Mouse (Mus musculus): ENCODE data around the gene Muc5b.
A peak's percentile ranks its signal among the peaks of the same experiment; 100 is the strongest.
"Not testable (repeated sequence)": the region's sequence is repeated elsewhere in the genome, so short reads cannot be mapped to it uniquely, and the experiment has no call there.

Gene Muc5b

DNA sequence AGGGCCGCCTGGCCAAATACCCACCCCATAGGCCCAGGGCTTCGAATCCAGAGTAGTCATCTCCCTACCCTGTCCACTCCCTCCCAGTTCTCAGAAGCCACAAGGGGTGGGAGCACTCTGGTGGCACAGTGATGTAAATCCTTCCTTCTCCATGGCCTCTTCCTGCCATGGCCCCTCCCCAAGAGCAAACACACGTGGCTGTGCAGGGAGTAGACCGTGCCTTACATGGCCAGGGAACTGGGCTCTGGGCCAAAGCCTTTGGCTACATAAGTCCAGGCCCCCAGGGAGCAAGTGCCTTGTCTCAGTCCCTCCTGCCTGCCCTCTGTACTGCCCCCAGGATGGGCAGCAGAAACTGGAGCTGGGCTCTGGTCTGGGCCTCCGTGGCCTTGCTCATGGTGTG, at the start of gene Muc5b:
Gene Muc5b (plus strand): TSS at position 292 of the 400 bp plus-strand sequence.
- DNase-seq (ENCODE audit: low read depth, low spot score) = no peak

DNA sequence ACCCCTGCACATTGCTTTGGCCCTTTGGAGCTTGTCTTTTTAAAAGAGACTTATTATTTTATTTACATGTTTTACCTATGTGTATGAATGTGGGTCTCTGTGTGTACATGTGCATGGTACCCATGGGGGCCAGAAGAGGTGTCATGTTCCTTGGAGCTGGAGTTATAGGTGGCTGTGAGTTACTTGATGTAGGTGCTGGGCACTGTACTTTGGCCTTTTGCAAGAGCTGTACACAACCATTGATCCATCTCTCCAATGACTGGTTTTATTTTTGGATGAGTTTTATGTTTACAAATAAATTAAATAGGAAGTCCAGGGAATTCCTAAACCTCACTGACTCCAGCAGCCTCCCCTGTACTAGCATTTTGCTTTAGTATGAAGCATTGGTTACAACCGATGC, 44.6 kb upstream of the Muc5b start:
- no peak for DNase-seq (ENCODE audit: low read depth, low spot score)

DNA sequence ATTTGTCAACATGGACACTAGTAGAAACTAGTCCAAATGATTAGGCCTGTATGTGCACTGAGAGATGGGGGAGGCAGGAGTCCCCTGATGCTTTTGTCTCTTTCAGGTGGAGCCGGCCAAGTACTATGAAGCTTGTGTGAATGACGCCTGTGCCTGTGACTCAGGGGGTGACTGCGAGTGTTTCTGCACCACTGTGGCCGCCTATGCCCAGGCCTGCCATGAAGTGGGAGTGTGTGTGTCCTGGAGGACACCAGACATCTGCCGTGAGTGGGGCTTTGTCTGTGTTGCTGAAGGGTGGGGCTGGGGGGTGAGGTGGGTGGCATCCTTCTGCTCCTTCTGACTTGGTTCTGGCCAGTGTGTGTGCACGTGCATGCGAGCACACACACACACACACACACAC, 35.7 kb upstream of the Muc5b start:
- no peak for DNase-seq (ENCODE audit: low read depth, low spot score)

DNA sequence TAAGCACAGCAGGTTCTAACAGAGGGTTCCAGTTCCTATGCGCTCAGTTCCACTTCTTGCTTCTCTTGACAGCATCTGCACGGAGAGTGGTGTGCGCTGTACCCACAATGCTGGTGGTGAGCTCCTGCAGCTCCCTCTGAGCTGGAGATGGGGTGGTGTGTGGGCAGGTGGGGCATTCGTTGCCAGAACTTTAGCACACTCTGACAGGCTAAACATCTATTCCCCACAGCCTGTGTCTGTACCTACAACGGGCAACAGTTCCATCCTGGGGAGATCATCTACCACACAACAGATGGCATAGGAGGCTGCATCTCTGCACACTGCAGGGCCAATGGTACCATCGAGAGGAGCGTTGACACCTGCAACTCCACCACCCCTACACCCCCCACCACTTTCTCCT, 33.5 kb upstream of the Muc5b start:
- no peak for DNase-seq (ENCODE audit: low read depth, low spot score)

DNA sequence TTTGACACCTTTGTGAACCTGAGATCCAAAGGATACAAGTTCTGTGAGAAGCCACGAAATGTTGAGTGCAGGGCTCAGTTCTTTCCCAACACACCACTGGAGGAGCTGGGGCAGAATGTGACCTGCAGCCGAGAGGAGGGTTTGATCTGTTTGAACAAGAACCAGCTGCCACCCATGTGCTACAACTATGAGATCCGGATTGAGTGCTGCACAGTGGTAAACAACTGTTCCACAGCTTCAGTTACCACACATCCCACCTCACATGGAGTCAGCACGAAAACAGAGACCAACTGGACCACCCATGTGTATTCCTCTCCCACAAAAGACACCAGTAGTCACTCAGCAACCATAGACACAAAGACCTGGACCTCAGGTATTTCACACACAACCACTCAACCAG, 31.0 kb upstream of the Muc5b start:
- not testable (repeated sequence) for DNase-seq (ENCODE audit: low read depth, low spot score)

DNA sequence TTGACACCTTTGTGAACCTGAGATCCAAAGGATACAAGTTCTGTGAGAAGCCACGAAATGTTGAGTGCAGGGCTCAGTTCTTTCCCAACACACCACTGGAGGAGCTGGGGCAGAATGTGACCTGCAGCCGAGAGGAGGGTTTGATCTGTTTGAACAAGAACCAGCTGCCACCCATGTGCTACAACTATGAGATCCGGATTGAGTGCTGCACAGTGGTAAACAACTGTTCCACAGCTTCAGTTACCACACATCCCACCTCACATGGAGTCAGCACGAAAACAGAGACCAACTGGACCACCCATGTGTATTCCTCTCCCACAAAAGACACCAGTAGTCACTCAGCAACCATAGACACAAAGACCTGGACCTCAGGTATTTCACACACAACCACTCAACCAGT, 28.9 kb upstream of the Muc5b start:
- DNase-seq (ENCODE audit: low read depth, low spot score) = not testable (repeated sequence)

DNA sequence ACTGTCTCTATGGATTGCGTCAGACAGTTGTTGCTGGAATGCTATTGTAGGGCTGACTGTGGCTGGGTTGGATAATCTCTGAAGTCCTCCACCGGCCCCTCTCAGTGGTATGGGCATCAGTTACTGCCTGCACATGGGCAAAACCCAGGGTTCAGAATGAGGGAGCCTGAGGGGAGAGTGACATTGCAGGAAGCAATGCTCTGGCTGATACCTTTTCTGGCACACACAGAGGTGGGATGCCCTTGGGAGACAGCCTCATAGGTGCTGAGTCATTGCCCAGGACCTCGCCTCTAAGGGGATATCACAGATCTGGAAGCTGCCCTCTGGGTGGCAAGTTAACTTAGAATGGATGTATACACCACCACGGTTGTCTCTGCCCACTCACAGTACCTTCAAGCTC, 25.5 kb upstream of the Muc5b start:
- DNase-seq (ENCODE audit: low read depth, low spot score) = no peak

DNA sequence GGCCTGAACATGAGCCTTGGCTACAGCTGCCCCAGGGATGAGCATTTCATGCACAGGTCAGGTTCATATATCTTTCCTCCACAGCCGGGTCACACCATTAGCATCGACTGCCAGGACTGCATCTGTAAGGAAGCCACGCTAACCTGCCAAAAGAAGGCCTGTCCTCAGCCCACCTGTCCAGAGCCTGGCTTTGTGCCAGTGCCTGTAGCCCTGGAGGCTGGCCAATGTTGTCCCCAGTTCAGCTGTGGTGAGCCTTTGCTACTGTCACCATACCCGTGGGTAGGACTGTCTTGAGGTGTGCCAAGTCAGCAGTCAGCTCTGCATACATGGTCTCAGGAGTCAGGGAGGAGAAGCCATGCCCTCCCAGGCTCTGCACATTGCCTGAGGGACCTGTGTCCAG, 23.5 kb upstream of the Muc5b start:
- DNase-seq (ENCODE audit: low read depth, low spot score) = no peak

DNA sequence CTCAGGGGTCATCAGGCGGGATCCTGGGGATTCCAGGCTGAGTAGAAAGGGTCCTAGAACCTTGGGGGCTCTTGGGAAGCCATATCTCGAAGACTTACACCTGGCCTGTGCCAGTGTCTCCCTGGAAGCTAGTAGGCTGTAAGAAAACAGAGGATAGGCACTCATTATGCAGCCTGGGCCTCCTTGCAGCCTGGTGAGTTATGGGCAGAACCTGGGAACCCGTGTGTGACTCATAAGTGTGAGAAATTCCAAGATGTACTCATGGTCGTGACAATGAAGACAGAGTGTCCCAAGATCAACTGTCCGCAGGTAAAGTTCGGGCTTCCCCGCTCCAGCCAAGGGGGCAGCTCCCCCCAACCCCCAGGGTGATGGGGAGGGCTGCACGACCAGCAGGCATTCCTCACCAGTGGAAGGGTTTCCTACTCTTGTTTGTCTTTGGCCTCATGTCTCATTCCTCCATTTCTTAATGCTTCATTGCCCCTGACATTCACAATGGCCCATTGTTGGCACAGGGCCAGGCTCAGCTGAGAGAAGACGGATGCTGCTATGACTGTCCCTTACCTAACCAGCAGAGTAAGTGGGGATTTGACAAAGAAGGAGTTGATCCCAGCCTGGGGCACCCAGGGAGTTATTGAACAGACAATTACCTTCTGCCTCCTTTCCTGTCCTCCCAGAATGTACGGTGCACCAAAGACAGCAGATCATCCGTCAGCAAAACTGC, 21.4 kb upstream of the Muc5b start:
- DNase-seq (ENCODE audit: low read depth, low spot score) = peak; percentile 34

DNA sequence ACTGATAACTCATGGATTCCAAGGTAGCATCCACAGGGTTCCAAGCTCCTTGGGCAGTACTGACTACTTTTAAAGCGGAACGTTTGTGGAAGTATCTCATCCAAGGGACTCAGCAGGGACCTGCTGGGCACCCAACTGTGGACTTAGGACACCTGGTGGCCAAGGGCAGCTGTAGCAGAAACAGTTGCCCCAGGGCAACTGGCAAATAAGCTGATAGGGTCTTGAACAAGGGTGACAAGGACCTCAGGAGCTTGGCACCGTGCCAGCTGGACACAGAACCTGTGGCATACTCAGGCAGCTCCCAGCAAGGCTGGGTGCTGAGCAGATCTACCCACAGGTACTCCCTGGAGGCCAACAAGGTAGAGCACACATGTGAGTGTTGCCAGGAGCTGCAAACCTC, 20.6 kb upstream of the Muc5b start:
- DNase-seq (ENCODE audit: low read depth, low spot score) = no peak

DNA sequence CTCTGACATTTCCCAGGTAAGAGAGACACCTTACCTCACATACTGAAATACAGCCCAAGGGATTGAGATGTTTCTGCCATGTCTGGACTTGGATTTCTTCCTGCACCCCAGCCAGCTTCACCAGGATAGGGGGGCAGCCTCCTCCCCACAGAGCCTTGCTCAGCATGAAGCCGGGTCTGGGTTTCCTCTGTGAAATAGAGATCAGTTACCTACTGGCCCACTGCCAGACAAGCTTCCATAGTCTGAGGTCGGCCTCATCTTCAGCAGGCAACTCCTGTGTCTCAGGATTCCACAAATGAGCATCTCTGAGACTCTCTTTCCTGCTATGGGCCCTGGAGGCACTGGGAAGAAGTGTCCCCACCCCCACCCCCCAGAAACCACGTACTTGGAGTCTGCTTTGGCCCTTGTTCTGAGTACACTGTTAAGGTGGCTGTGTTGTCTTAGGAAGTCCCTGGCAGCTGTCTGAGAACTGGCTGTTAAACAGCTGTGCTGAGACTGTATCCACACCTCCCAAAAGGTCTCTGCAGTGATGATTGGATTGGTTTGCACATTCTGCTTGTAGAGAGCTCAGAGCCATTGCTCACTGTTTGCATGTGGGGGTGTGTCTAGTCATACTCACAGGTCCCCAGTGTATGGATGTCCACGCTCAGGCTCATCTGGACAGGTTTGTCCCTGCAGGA, 16.1 kb upstream of the Muc5b start:
- no peak for DNase-seq (ENCODE audit: low read depth, low spot score)

DNA sequence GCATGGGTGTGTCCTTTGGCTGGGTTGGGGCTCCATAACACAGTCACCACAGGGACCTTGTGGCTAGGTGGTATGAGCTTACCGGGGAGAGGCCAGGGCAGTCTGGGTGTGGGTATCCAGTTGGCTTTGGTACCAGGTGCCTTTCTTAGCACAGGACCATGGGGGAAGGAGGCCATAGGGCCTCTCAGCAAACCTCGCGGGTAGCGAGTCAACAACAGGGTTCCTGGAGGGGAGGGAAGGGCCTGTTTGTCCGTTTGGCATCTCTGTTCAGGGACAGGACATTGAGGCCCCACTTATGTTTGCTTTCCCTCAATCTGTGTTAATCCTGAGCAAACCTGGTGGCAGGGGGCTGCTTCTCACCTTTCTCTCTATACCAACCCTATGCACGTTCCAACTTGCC, 15.2 kb upstream of the Muc5b start:
- no peak for DNase-seq (ENCODE audit: low read depth, low spot score)

DNA sequence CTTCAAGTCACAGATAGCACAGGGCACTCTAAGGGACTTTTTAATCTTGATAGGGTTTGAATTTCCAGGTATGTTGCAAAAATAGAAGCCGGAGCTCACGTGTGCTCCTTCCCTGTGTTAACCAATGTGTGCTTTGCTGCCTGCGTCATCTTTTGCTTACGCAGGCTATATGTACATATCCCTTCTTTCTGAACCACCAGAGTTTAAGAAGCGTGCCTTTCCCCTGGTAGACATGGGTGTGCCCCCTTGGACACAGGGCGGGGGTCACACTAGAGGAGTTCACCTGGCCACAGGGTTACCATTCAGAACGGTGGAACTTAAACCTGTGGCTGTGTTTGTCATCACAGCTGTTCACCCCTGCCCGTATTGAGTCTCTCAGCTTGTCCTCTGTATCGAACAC, 14.5 kb upstream of the Muc5b start:
- DNase-seq (ENCODE audit: low read depth, low spot score) = no peak

DNA sequence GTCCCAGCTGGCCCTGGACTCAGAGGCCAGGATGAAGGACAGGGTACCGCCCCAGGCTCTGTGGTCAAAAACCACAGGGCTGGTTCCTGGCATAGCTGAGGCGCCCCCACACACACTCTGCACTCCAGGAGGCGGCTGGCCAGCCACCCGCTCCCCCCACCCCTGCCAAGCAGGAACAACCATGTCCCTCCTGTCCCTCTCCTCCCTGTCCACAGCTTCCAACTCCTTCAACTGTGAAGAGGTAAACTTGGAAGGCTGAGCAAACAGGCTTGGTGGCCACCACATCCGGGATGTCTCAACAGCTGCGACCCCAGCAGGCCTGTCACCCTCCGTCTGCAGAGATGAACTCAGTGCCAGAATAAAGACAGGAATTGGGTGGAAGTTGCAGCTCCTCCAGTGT, 2.9 kb upstream of the Muc5b start:
- DNase-seq (ENCODE audit: low read depth, low spot score) = no peak

DNA sequence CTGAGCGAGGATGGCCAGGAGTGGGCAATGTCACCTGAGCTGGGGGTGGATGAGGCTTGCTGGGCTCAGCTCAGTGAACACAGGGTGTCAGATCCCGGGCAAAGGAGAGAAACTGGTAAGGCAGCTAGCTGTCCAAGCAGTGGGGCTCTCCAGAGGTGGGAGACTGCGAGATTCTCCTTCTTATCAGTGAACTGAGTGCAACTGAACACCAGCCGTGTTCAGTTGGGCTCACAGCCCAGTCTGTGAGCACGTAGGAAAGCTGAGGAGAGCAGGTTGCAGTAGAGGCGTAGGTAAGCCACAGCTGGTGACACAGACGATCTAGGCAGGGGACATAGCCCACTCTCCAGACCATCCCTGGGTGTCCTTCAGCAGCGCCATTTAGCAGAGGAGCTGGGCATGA, 2.4 kb upstream of the Muc5b start:
- DNase-seq (ENCODE audit: low read depth, low spot score) = no peak

DNA sequence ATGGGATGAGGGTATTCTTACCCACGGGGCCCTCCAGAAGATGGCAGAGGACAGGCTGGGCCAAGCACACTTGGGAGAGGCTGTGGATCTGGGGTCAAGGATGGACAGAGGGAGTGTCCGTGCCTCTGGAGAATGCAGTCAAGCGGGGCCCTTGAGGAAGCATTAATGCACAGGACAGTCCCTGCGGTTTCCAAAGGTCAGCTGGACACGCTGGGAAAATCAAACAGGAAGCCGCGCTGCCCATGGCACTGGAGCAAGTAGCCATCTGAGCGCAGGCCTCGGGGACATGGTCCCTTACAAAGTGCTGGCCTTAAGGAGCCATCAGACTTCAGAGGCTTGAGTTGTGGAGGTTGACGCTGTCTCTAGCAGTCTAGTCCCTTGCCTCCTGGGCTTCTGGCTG, 1.5 kb downstream of the Muc5b start:
- DNase-seq (ENCODE audit: low read depth, low spot score) = no peak

DNA sequence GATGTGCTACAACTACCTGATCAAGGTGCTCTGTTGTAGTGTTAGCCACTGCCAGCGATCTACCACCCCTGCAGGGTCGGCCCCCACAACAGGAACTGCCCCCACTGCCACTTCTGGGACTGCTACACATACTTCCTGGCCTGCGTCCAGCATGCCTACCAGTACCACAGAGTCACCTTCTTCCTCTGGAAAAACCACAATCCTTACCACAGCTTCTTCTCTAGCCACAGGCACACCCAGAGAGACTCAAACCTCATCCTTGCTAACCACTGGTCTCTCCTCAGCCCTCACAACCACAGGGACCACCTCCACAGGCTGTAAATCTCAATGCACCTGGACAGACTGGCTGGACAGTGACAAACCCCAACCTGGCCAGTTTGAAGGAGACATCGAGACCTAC, 22.2 kb downstream of the Muc5b start:
- no peak for DNase-seq (ENCODE audit: low read depth, low spot score)

DNA sequence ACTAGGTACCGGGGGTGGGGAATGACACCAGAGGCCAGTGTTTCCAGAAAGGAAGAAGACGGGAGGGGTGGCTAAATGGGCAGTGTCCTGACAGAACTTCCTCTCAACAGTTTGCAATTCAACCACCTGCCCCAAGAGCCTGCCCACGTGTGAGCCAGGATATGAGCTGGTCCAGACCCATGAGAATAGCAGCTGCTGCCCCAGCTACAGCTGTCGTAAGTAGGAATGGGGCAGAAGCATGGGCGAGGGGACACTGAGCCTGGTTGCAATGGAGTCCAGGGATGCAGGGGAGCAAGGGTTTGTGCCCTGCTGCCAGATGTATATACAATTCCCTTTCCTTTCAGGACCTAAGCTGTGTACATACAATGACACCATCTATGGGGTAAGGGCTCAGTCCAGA, 30.8 kb downstream of the Muc5b start:
- DNase-seq (ENCODE audit: low read depth, low spot score) = no peak

DNA sequence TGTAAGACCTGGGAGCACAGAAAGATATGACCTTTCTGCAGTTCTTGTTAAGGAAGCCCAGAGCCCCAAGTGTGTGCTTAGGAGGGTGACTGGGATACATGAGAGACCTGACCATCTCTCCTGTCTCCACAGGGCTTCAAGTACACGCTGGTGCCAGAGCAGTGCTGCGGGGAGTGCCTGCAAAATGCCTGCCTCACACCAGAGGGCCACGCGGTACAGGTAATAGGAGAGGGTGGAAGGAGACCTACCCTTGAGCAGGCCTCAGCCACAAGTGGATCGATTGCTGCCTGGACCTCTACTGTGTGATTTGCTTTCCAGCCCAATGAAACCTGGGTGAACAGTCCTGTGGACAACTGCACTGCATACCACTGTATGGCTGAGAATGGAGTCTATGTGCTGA, 31.7 kb downstream of the Muc5b start:
- DNase-seq (ENCODE audit: low read depth, low spot score) = no peak

DNA sequence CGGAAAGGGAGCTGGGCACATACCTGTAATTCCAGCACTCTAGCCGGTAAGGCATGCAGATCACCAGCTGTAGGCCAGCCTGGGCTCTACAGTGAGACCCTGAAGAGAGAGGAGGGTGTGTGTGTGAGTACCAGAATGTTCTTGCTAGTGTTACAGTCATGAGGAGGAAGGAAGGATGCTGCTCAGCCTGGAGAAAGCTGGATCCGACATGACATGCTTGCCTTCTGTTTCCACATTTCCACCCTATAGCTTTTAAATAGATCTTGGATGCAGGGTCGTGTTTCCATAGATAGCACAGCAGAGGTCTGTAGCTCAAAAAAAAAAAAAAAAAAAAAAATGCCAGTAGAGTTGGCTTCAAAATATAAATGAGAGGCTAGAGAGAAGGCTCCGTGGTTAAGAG, 36.0 kb downstream of the Muc5b start:
- no peak for DNase-seq (ENCODE audit: low read depth, low spot score)

DNA sequence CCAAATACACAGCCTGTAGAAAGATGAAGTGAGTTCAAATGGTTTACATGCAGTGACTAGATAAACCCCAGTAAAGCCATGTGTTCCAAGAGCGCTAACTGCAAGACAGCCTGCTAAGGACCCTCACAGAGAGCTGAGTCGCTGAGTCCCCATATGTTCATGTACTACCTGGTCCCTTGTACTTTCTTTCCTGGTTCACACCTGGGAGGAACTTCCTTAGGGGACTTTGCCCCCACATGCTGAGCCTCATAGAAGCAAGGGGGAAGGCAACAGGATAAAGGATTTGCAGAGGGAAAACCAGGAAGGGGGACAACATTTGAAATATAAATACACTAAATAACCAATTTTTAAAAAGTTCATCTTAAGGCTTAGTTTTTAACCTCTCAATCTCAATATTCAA, 39.9 kb downstream of the Muc5b start:
- DNase-seq (ENCODE audit: low read depth, low spot score) = no peak

DNA sequence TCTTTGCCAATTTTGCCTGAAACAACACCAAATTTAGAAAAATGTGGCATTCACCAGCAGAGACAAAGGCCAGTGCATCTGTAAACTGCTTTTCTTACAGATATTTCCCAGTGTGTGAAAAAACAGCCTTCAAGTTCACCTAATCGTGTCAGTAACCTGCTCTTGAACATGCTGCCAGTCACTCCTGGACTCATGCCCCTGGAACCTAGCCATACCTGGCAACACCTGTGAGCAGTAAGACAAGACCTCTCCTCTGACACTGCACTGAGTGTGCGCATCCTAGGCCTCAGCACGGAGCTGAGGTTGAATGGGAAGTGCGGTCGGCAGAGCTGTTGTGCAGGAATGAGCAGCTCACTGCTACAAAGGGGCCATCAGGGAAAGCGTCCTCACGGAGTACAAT, 53.3 kb downstream of the Muc5b start:
- no peak for DNase-seq (ENCODE audit: low read depth, low spot score)

DNA sequence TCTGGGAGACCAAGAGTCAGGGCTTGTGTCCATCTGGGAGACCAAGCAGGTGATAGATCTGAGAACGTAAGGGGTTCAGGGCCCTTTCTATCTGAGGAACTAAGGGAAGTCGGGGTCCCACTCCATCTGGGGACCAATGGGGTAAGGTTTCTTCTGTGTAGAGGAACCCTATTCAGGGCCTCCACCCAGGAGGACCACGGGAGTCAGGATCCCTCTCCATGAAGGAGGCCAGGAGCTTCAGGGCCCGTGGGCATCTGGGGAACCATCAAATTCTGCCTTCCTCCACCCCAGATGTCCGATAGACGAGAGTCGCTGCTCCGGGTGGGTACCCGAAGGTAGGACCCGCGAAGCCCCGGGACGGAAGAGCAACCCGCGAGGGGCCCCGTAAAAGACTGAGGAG, 63.0 kb downstream of the Muc5b start:
- no peak for DNase-seq (ENCODE audit: low read depth, low spot score)

DNA sequence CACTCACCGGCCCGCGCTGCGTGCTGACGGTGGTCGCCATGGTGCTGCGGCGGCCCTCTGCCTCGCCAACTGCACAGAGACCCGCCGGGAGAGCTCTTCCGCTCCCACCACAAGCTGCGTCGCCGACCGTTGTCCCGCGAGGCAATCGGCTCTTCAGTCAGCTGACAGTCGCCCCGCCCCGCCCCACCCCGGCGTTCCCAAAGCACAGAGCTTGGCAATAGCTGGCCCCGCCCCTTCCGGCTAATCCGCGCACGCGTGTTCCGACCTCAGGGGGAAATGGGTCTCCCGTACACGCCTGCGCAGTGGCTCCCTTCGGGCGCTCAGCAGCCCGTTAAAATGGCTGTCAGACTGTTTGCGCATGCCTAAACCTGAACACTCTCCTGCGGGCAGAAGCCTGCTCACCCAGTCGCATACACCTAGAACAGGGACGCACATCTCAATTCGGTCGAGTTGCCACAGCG, 63.4 kb downstream of the Muc5b start:
- peak; percentile 100 for DNase-seq (ENCODE audit: low read depth, low spot score)
